Mouse (Mus musculus) gastrocnemius, adult 8-10 months (tissue): ENCODE results near the gene Rell1. TPM values are rescaled to one million over a fixed set of nuclear protein-coding genes. Genes with fewer than 3 reads are reported as not detected.
A peak's percentile ranks its signal among the peaks of the same experiment; 100 is the strongest.

Experiments
- DNase-seq, 2 experiments: peaks; one replicate each; pipeline ENCODE4 v3.0.0; 2022; ENCODE audit warnings: low spot score in 2 of 2
- total RNA-seq, 4 experiments: library from RNA; stranded (reverse); gene quantifications; 2 replicates each; pipeline ENCODE4 v1.2.4; 2022

The Rell1 gene
- total RNA-seq, 4 experiments from 2014 or later, result 9.9 to 11.8 (median 11.0) TPM

DNA sequence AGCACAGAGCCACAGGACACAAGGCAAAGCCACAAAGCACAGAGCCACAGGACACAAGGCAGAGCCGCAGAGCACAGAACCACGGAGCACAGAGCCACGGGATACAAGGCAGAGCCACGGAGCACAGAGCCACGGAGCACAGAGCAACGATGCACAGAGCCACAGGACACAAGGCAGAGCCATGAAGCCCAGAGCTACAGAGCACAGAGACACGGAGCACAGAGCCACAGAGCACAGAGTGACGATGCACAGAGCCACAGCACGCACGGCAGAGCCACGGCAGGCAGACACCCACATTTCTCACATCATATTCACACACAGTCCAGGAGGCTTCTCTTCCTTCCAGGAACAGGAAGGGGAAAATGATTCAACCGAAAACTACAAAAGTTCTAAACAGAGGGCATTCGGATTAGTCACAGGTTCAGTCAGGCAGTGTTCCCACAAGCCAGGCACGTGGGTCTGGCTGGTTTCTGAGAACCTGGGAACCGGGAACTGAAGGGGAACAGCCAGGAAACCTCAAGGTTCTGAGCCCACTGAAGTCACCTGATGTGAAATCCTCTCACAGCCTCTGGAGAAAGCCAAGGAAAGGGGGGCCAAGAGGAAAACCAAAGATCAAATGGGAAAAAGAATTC lies 15.2 kb downstream of the Rell1 start:
- no peak for DNase-seq

DNA sequence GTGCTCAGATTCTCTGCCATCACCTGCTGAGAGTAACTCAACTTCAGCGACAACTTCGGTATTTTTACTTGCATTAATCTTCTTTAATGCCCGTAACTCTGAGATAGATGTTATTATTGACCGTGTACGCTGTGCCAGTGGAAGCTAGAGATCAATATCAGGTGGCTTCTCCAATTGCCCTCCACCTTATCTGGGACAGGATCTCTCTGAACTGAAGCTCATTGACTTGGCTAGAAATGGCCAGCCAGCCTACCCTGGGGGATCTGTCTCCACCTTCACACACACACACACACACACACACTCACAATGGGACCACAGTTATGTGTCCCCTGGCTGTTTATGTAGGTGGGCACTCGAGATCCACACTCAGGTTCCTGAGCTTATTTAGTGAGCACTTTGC lies 16.7 kb downstream of the Rell1 start:
- no peak for DNase-seq

DNA sequence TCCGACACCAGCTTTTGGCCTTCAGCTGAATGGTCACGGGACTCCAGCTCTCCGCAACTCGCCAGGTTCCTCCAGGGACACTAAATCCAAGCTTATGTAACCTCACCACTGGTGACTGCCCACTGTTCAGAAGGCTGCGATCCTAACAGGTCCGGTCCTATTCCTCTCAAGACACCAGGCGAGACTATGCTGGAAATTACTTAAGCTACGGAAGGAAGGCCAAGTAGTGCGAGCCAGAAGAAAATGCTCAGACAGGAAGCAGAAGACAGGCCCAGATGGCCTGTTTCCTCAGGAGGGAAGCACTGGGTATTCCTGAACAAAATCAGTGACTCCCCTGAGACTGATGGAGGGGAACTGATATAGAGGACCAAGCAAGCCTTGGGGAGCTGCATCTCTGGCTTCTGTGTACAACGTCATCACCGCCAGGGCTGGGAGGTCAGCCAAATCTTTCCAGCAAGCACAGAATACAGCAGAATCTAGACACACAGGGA lies 17.2 kb downstream of the Rell1 start:
- DNase-seq, result peak; percentile 28 to 64

DNA sequence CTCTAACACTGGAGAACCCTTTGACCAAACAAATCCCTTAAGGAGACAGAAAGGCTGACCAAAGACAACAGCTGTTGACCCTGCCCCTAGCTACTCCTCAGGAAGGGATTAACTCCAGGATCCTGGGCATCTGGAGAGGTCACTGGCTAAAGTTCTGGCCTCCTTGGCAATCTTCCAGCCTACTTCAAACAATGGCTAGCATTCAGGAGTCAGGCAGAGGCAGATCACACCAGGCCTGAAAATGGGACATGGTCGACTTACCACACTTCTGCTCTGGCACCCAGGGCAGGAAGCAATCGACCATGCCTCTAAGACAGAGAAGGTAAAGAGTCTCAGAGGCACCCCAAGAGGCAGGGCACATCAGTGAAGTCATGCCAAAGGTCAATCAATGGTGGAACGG lies 19.5 kb downstream of the Rell1 start:
- DNase-seq, result no peak

DNA sequence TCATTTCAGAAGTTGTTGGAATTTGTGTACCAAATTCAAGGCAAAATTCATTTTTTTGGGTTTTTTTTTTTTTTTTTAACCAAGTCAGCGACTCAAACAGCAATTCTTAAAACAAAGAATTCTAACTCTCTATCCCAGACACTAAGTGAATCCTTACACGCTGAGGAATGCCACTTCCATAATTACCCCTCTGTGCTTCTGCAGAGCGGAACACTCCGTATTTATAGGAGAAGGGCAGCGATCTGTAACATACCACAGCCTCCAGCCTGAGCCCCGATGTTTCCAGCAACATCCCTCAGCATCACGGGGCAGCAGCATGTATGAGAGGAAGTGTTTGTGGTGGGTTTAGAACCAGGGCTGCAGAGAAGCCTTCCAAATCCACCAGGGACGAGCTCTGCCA lies 21.2 kb downstream of the Rell1 start:
- no peak for DNase-seq

DNA sequence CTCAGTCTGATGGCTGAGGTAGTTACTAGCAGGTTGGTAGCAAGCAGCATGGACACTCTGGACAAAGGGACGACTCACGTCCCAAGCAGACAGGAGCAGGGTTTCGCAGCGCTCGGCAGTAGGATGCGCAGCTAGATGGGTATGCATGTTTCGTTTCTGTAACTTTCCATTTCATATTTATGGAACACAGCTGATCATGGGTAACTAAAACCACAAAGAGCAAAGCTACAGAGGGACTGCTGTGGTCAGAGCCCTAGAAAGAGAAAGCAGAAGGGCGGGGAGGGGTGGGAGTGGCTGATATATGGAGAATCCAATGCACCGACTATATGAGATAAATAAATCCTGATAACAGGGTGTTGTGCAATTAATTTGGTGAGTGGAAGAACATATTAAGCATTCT lies 25.4 kb downstream of the Rell1 start:
- no peak for DNase-seq

DNA sequence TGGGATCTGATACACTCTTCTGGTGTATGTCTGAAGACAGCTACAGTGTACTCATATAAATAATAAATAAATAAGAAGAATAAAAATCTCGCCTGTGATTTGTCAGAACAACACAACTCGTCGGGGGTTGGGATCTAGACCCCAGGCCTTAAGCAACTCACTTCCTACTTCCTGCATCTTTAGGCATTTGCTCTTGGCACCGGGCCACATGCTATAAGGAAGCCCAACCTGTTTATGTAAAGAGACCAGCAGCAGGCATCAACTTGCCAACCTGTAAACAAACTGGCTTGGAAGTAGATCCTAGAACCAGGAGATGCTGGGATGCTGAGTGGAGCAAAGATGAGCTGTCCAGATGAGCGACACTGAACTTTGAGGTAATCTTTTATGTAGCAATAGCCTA lies 26.8 kb downstream of the Rell1 start:
- DNase-seq, result no peak

DNA sequence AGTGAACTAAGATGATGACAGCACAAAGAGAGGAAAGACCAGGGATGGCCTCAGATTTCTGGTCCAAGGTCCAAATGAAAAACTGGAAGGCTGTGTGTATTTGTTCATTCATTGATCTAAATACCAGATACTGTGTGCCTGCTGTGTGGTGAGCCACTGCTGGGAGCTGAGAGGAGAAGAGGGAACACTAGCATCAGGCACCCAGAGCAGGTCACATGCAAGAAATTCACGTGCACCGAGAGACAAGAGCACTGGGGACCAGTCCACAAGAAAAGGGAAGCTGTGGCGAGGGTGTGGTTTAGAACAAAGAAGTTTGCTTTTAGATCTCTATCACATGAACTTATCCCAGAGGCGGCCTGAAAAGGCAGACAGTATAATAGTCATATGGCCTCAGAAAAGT lies 30.1 kb downstream of the Rell1 start:
- no peak for DNase-seq

DNA sequence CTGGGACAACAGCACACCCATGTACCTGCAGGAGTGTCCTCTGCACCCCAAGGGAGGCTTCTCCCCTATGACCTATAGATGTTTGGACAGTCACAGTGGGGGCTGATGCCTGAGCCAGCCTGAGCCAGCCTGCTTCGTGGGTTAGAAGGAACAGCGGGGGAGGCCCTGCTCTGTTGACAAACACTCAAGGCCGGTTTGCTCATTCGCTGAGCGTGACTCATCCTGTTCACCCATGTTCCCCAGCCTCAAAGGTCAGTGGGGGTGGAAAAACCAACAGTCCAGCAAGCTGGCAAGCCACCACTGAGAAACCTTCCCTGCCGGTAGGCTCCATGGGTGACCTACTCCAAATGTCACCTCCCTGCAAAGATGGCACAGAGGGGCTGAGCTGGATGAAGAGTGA lies 32.0 kb downstream of the Rell1 start:
- no peak for DNase-seq

DNA sequence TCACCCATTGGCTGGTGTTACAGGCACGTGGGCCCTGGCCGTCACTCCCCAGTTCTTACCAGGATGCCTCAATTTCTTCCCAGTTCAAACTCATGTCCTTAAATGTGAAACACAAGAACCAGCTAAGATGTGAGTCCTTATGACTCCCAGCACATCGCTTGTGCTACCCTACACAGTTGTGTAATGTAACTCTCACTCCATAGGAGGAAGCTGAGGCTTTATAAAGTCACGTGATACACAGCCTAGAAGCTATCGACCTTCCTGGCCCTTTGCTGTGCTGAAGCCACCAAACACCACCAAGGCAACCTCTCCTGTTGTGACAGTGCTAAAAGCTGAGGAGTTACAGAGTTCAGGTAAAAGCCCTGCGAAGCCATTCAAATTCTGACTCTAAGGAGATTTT lies 33.1 kb downstream of the Rell1 start:
- no peak for DNase-seq

DNA sequence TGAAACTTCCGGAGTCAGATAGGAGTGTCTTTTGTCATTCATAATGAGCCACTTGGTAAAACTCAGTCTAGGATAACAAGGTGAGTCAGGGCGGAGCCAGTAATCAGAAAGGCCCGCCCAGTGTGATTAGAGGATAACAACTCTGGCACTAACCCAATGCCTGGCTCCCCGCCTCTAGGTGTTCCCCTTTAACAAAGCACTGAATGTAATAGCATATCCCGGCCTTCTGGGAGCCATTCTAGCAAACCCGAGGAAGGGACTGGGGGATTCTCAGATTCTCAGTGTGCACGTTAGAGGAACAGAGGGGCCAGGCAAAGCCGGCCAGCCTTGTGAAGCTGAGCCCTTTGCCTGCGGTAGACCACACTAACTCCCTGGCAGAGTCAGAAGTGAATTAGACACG lies 35.9 kb downstream of the Rell1 start:
- no peak for DNase-seq

DNA sequence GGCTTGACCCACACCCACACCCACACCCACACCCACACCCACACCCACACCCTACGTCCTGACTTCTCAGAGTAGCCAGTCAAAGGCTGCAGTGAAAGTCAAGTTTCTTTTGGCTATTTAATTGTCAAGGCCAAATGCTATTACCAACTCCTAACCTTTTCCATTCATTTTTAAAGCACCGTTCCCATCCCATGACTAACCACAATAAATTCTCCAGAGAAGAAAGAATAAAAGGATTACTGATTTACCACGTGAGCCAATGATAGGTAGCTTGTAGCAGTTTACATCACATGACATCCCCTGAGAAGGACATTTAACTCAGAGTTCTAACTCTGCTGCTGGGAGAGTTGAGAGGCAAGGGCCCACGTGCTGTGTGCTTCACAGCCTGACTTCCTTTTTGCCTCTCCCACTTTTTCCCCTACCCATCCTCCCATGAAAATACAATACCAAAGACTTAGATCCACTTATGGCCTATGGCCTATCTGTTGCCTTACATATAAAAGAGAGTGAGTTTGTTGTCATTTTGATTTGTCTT lies 37.8 kb downstream of the Rell1 start:
- no peak for DNase-seq

DNA sequence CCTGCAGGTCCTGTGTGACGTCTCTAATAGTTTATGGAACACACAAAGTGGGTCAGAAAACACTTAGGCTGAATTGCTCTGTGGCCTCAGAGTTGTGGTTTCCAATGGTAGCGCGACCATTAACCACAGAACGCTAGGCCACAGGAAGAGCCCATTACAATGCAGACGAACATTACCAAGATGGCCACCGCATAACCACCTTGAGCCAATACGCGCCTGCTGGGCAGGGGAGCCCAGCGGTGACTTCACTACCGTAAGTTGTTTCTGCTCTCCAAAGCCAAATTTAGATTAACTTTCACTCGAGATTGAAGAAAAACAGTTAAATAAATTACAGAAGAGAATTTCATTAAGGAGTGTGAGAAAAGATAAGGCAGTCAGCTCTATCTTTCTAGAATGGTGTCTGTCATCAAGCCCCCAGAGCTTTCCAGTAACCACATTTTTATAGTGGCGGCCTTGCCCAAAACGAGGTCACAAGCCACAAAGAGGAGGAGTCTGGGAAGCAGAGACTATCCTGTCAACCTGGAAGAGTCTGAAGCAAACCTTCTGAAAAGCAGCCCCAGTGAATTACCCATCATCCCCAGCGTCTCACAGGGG lies 43.6 kb downstream of the Rell1 start:
- no peak for DNase-seq

DNA sequence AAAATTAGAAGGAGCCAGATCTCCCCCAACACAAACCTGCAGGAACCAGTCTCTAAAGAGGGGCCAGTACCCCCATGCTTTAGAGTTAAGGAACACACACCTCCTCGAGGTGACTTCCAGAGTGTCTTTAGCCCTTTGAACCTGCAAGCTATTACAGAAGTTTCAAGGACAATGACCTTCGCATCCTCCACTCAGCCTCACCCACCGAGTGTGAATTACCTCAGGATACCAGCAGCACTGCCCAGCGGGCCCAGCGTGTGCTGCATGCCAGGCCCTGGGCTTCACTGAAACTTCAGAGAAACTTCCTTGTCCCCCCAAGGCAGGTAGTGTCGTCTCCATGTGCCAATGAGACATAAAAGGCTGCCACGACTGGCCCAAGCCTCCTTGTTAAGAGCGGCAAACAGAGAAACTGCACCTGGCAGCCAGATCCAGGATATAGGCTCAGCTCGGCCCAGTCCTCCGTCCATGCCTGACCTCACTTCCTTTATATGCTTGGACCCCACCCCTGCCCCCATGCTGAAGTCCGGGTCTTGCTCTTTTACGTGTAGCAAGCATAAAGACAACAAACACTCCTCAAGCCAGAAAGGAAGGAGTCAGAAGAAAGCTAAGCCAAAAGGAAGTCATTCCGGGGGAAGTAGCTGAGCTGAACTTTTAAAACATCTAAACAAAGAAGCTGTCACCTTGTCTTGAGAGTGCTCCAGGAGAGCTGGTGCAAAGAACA lies 45.2 kb downstream of the Rell1 start:
- DNase-seq, result no peak

DNA sequence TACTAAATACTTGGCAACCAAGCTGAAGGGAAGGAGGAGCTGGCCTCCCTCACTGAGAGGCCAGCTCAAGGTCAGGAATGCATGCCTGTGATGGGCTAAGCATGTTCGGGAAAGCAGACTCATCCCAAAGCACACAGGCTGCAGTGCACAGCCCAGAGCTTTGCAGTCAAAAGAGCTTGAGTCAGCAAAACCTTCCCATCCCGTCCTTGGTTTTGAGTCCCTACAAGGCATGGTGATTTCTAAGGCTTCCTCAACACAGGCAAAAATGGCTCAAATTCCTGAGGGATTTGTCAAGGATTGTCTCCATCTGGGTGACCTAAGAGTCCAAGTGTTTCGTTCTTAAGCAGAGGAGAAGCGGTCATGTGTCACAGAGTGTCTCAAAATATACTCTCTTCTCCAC lies 50.5 kb downstream of the Rell1 start:
- DNase-seq, result no peak

DNA sequence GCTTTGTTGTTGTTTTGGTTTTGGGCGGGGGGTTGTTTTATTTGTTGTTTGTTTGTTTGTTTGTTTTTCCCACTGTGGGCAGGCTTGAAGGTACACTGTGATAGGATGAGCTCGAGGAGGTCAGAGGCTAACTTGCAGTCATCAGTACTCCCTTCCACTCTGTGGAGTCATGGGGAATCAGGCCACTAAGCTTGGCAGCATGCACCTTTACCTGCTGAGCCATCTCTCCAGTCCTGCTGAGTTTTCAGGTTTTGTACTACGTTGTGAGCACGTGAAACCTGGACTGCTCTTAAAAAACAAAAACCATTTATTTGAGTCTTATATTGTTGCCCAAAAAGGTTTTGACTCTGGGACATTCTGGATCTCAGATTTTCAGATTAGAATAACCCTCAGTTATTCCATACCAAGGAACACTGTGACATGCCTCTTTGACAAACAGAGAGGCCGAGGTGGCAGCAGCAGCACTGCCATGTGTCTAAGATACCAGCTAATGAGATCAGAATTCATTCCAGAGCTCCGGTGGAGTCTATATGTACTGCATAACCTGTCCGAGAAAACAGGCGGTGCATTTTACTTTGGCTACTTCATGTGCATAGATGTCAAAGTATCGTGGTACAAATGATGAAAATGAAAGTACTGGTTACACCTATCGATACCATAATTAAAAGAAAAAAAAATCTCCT lies 52.1 kb downstream of the Rell1 start:
- DNase-seq, result no peak

DNA sequence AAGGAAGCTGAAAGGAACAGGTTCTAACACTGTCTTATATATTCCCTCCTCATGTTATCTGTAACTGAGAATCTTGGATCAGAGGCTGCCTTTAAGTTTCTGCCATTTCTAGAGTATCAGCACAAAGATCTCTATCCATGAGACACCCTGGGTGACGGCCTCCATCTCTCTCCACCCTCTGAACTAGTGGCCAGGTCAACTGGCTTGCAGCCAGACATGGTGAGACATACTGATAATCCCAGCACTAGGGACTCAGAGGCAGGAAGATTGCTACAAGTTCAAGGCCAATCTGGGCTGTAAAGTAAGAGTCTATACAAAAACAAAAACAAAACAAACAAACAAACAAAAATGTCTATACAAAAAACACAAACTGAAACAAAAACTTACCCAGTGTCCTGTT lies 53.8 kb downstream of the Rell1 start:
- DNase-seq, result no peak

DNA sequence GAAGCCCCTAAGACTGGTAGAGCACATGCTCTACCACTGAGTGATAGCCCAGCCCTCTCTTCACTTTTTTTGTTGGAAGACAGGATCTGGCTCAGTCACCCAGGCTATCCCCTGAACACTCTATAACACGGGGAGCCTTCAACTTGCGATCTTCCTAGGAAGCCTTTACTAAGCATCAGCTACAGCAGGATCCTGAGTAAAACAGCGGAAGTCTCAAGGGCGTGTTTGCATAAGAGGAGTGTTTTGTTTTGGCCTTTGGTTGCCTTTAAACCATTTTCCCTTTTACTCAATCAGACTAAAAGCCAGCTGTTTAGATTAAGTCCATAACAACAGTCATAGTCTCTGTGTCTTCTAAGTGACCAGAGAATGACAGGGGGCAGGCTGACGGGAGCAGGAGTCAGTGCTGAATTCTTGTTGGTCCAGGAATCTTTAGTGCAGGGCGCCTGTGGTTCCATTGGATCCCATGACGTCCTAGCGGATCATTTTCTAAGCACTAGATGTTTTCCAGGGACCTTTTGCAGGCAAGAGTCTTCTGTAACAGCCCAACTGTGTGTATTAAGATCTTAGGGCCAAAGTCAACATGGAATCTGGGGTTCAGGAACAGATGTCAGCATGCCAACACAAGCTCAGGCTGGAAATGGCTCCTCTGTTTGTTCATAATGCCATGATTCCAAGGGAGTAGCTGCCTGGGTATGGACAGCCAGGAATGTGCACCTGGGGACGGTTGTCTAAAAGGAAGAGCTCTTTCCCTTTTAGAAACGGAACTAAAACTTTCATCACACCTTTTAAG lies 58.3 kb downstream of the Rell1 start:
- DNase-seq, result no peak

DNA sequence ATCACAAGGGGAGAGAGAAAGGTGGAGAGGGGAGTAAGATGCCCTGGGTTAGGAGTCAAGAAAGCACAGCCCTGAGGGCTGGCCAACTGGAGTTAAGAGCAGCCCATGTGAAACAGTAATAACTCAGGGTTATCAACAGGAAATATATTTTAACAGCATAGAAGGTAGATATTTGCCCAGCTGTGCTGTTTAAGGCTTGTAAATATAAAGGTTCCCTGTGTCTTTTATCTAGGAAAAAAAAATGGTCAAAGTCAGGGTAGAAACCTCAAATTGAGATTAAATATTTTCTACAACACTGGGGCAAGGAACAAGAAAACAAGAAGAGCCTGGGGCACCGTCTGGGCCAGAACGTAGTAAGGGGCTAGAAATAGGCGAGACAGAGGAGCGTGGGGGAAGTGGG lies 61.2 kb downstream of the Rell1 start:
- DNase-seq, result no peak

DNA sequence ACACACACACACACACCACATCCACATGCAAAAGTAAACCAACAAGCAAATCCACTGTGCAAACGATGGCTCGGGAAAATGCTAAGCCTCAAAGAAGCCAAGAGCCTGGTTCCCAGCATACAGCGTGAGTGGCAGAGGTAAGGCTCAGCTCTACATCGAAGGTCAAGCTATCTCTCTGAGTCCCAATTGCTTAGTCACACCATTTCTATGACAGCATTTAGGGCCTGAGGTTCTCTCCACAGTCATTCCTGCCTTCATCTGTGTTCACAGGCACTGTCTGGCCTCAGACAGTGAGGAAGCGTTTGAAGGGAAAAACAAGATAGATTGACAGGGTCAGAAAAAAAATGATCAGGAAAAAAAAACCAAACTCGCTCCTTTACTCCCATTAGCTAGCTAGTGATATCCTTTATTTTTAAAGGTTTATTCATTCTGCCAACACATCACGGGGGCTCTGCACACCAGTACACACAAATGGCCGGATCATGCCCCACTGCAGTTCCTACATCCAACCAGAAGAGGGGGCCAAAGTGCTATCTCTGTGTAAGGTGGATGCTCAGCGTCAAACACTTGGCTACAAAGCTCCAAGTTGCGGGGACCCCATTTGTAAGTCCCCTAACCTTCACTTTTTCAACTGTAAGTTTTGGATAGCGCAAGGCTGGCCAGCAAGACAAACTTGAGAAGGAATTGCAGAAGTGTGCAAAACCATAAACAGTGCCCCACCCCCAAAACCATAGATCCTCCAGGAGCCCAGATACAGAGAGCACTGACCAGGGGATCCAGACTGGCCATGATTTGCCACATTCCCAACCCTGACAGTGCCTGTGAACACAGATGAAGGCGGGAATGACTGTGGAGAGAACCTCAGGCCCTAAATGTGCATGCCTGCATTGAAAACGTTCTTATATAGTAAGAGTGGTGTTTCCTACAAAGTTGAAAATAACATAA lies 62.3 kb downstream of the Rell1 start:
- peak; percentile 60 to 67 for DNase-seq
